Mouse (Mus musculus) cerebellum, adult (tissue): ENCODE measurements around the gene Bmx.

Source experiments
- ATAC-seq: cut with Nextera tagmentation; 2 replicates; pipeline ENCODE4 v1.9.2; 2017; ENCODE audit warnings: mild to moderate bottlenecking, moderate library complexity, mixed read lengths; ENCODE audit not compliant: insufficient number of reproducible peaks, low FRiP score, low TSS enrichment

Gene Bmx

GRCm38 (mm10) chrX:164258057-164258456, at the start of gene Bmx:
Gene Bmx, minus strand, starts transcription at chrX:164258193.
- no peak for ATAC-seq

- ATAC-seq = no peak
Observed at GRCm38 (mm10) chrX:164306250-164306649, 48.3 kb upstream of the Bmx start.

- ATAC-seq = no peak
Observed at GRCm38 (mm10) chrX:164291147-164291546, 33.2 kb upstream of the Bmx start.

- no peak for ATAC-seq
Observed at GRCm38 (mm10) chrX:164287077-164287476, 29.1 kb upstream of the Bmx start.

GRCm38 (mm10) chrX:164283808-164284207, 25.8 kb upstream of the Bmx start:
- no peak for ATAC-seq

- no peak for ATAC-seq
Observed at GRCm38 (mm10) chrX:164280918-164281647, 23.1 kb upstream of the Bmx start.

GRCm38 (mm10) chrX:164275536-164275935, 17.5 kb upstream of the Bmx start:
- ATAC-seq = no peak

- ATAC-seq = no peak
Observed at GRCm38 (mm10) chrX:164270603-164271002, 12.6 kb upstream of the Bmx start.

GRCm38 (mm10) chrX:164269285-164269761, 11.3 kb upstream of the Bmx start, which contains the start of gene Pir:
Gene Pir, plus strand, starts transcription at chrX:164269371.
- peak; percentile 58 for ATAC-seq

GRCm38 (mm10) chrX:164264861-164265260, 6.9 kb upstream of the Bmx start:
- ATAC-seq = no peak

GRCm38 (mm10) chrX:164262286-164262685, 4.3 kb upstream of the Bmx start:
- no peak for ATAC-seq

GRCm38 (mm10) chrX:164258662-164259061, 669 bp upstream of the Bmx start:
- no peak for ATAC-seq

- no peak for ATAC-seq
Observed at GRCm38 (mm10) chrX:164256527-164256926, 1.5 kb downstream of the Bmx start.

- ATAC-seq = no peak
Observed at GRCm38 (mm10) chrX:164246722-164247121, 11.3 kb downstream of the Bmx start.

- no peak for ATAC-seq
Observed at GRCm38 (mm10) chrX:164245714-164246113, 12.3 kb downstream of the Bmx start.

- ATAC-seq = no peak
Observed at GRCm38 (mm10) chrX:164233380-164233779, 24.6 kb downstream of the Bmx start.

- ATAC-seq = no peak
Observed at GRCm38 (mm10) chrX:164221989-164222388, 36.0 kb downstream of the Bmx start.

GRCm38 (mm10) chrX:164200547-164200946, 57.4 kb downstream of the Bmx start:
- ATAC-seq = no peak

- ATAC-seq = no peak
Observed at GRCm38 (mm10) chrX:164197679-164198078, 60.3 kb downstream of the Bmx start.

- no peak for ATAC-seq
Observed at GRCm38 (mm10) chrX:164189880-164190279, 68.1 kb downstream of the Bmx start.

- ATAC-seq = 0 out of 2 replicates have a peak, but pooled peaks have one; percentile 56
Observed at GRCm38 (mm10) chrX:164183844-164184243, 74.1 kb downstream of the Bmx start.

- no peak for ATAC-seq
Observed at GRCm38 (mm10) chrX:164179746-164180145, 78.2 kb downstream of the Bmx start.
